Mouse (Mus musculus): Measurements from ENCODE around the gene Slc22a23. TPM values are rescaled to one million over a fixed set of nuclear protein-coding genes. Genes with fewer than 3 reads are reported as not detected.

Slc22a23 gene
- polyA plus RNA-seq, 1 experiment from 2014 or later = 16.7 TPM

DNA sequence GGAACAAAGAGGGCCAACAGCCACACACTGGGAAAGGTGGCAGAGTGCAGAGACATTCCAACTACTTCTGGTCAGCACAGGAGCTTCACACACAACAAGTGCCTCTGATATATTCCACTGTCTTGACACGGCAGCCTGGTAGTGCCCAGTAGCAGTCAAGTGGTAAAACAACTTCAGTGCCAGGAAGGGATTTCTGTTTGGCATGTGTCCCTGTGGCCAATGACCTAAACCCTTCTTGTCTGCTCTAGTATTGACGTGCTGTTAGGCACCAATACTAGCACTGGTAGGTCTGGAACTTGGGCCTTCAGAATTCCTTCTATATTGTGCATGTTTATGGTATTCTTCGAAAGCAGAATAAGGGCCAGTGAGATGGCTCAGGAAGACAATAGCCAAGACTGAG, 139.8 kb downstream of the Slc22a23 start:
- Histone ChIP-seq H3K9ac (no peak overlapping the region), H3K4me3 (no peak overlapping the region)

DNA sequence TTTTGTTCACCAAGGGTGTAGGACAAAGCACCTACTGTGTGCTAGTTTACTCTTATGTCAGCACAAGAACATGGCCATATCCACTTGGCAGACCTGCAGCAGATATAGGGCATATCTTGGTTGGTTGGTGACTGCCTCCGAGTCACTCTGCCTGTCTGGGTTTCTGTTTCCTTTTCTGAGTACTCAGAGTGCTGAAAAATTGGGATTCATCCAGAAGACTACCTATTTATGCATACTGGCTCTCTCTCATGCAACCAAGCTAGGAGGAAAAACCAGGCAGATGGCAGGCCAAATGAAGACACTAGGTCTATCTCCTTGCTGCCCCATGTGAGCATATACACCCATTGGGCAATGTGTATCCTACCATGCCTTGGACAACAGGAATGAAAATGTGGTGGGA, 149.3 kb downstream of the Slc22a23 start:
- H3K27ac ChIP-seq = no peak overlapping the region
- no peak overlapping the region for H3K4me3 ChIP-seq
- H3K36me3 ChIP-seq = peaks cover 42% of the 10 kb centered on the region
- no peak for ATAC-seq (ENCODE audit: low FRiP score, low read depth)
- H3K4me1 ChIP-seq = peaks cover 15% of the 10 kb centered on the region; the same call in 1 of the 2 replicates
- H3K9ac ChIP-seq = no peak overlapping the region
- WGBS = 93% methylated on average over 1 of the region's 1 CpGs
- H3K27me3 ChIP-seq (replicated peaks) = no peaks in the 10 kb centered on the region
- no peak overlapping the region for H3K4me2 ChIP-seq (replicated peaks)
- H3K9me3 ChIP-seq = no peaks in the 10 kb centered on the region

More for the DNA sequence above, 139.8 kb downstream of the Slc22a23 start:
- no peak for ATAC-seq (ENCODE audit: low FRiP score, low read depth)
- no peaks in the 10 kb centered on the region for H3K9me3 ChIP-seq
- H3K4me2 ChIP-seq (replicated peaks) = no peak overlapping the region
- no peaks in the 10 kb centered on the region for H3K4me1 ChIP-seq
- 95% methylated on average over 3 of the region's 3 CpGs for WGBS
- no peak overlapping the region for H3K27ac ChIP-seq
- no peaks in the 10 kb centered on the region for H3K27me3 ChIP-seq (replicated peaks)
- peaks cover 18% of the 10 kb centered on the region for H3K36me3 ChIP-seq

DNA sequence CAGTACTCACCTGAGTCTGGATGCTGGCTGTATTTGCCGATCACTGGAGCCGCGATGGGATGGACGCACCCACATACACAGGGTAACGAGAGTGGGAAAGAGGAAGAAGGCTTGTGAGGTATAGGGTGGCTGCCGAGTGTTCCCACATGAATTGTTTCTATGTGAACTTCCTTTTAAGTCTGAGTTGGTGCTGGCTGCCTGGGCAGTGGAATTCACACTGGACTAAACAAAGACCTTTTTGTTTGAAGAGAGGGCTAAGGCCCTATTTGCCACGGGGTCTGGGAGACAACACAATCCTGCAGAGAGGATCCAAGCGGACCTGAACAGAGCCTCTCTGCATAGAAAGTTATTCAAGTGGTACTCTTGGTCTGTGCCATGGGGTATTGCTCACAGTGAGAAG, 151.6 kb downstream of the Slc22a23 start:
- Histone ChIP-seq H3K9ac (no peak overlapping the region), H3K4me3 (no peak overlapping the region), H3K36me3 (peaks cover 42% of the 10 kb centered on the region), H3K4me2 (replicated peaks) (no peak overlapping the region), H3K4me1 (peaks cover 15% of the 10 kb centered on the region; the same call in 1 of the 2 replicates), H3K9me3 (no peaks in the 10 kb centered on the region), H3K27ac (no peak overlapping the region), H3K27me3 (replicated peaks) (no peaks in the 10 kb centered on the region)
- WGBS = 41% methylated on average over 8 of the region's 8 CpGs
- peak; percentile 58 for ATAC-seq (ENCODE audit: low FRiP score, low read depth)

DNA sequence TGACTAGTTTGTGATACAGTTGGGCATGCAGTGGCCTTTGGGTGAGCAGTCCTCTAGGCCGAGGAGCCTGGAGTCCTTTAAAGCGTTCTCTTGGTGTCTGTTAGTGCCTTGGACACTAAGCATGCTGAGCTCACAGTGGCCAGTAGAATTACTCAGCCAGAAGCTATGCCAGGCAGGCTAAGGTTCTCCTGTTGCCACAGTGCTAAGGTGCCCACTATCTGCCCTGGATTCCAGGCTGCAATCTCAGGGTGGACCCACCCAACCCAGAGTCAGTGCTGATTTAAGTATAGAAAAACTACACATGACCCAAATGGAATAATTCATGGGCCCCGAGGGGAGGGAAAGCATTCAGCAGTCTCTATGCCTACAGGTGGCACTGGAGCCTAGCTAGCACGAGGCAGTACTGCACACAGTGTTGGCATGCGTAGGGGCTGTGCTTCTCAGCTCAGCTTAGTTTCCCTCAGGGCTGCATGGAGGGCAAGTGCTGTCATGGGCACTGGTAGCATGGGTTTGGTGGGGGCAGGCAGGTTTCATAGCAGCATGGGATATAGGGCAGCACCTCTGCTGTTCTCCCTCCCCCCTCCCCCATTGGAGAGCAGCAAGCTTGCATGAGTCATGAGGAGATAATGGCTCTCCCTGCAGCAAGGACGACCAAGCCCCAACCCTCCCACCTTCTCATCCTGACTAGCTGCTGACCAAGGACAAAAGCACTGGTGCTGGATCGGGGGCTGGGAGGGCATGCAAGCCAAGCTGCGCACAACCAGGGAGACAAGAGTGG, 152.4 kb downstream of the Slc22a23 start:
- Histone ChIP-seq H3K9me3 (no peaks in the 10 kb centered on the region), H3K36me3 (peaks cover 42% of the 10 kb centered on the region), H3K4me1 (peaks cover 15% of the 10 kb centered on the region; the same call in 1 of the 2 replicates), H3K27me3 (replicated peaks) (no peaks in the 10 kb centered on the region), H3K4me2 (replicated peaks) (no peak overlapping the region), H3K9ac (no peak overlapping the region), H3K27ac (no peak overlapping the region), H3K4me3 (no peak overlapping the region)
- WGBS = 68% methylated on average over 8 of the region's 8 CpGs
- ATAC-seq (ENCODE audit: low FRiP score, low read depth) = peak; percentile 43; the same call in 1 of the 2 replicates

DNA sequence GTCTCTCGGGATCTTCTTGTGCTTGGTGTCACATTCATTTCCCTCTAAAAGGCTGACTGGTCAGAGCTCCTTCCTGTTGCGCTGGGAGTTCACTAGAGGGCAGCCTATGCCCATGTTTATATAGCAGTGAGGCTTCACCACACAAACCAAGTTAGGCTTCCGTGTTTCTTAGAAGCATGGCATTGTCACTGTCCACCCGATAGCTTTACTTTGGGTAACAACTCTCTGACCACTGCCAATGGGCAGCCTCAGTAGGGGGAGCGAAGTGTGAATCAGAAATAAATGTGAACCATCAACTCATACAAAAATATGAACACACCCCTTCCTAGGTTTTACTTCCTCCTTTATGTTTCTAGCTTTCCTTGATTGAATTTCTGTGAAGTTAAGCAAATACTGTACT, 157.4 kb downstream of the Slc22a23 start:
- Histone ChIP-seq H3K9me3 (no peaks in the 10 kb centered on the region), H3K4me1 (no peaks in the 10 kb centered on the region), H3K4me3 (no peak overlapping the region), H3K36me3 (peaks cover 23% of the 10 kb centered on the region), H3K4me2 (replicated peaks) (no peak overlapping the region), H3K27me3 (replicated peaks) (no peaks in the 10 kb centered on the region), H3K9ac (no peak overlapping the region), H3K27ac (no peak overlapping the region)
- 13% methylated on average over 5 of the region's 5 CpGs for WGBS
- peak; percentile 83 for ATAC-seq (ENCODE audit: low FRiP score, low read depth)

DNA sequence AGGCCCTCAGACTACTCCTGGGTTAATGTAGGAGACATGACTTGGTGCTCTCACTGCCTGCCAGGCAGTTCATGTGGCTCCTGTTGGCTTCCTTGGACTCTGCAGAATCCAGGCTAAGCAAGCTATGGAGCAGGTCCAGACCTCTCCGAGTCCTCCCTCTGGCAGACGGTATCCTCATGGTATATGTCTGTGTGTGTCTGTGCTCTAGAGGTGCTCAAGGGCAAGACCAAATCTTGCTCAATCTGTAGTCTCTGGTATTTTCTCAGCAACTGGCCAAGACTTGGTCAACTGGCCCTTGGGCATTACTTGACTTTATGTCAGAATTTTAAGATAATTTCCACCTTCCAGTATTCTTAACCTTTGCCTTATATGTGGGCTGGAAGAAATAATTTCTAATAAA, 159.6 kb downstream of the Slc22a23 start:
- WGBS = 86% methylated on average over 2 of the region's 2 CpGs
- H3K4me2 ChIP-seq (replicated peaks) = no peak overlapping the region
- no peak overlapping the region; the same call in 1 of the 2 replicates for H3K9ac ChIP-seq
- ATAC-seq (ENCODE audit: low FRiP score, low read depth) = no peak
- no peaks in the 10 kb centered on the region for H3K9me3 ChIP-seq
- no peaks in the 10 kb centered on the region for H3K27me3 ChIP-seq (replicated peaks)
- no peak overlapping the region for H3K4me3 ChIP-seq
- H3K27ac ChIP-seq = no peak overlapping the region
- no peaks in the 10 kb centered on the region for H3K4me1 ChIP-seq
- peaks cover 37% of the 10 kb centered on the region for H3K36me3 ChIP-seq

DNA sequence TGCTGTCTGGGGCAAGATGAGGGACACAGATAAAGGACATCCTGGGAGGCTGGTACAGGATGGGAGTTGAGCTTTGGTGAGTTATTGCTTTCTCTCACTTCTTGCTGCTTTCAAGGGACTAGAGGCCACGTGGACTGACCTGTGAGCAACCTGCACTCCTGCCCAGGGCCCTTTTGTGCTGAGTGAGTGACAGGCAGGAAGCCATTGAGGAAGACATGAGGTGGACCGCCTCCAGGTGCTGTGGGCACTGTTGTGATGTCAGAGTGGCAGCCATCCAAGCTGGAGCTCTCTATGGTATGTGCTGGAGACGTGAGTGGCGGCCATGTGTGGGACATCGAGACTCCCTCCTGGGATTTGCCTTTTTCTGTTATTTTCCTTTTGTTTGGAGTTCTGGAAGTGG, 163.4 kb downstream of the Slc22a23 start:
- 91% methylated on average over 5 of the region's 5 CpGs for WGBS
- no peak for ATAC-seq (ENCODE audit: low FRiP score, low read depth)
- Histone ChIP-seq H3K36me3 (peaks cover 50% of the 10 kb centered on the region), H3K4me1 (no peaks in the 10 kb centered on the region), H3K27me3 (replicated peaks) (no peaks in the 10 kb centered on the region), H3K9me3 (no peaks in the 10 kb centered on the region), H3K4me2 (replicated peaks) (no peak overlapping the region), H3K4me3 (no peak overlapping the region), H3K9ac (no peak overlapping the region), H3K27ac (no peak overlapping the region)

DNA sequence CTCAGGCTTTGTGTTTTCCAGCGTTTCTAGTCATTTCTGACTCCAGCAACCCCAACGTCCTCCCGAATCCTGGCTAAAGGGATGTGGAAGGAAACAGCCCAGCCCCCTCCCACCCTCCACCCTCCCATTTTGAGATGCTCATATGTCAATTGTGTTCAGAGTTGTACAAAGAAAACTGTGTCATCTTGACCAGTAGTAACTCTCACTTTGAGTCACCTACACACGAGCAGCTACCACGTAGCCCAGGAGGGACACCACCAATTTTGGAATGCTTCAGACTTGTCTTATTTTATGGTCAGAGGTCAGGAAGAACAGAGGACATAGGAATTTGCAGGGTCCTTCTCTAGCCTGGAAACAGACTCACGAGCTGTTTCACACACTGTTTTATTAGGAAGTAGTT, 171.0 kb downstream of the Slc22a23 start:
- ATAC-seq (ENCODE audit: low FRiP score, low read depth) = no peak
- WGBS = 94% methylated on average over 6 of the region's 6 CpGs

DNA sequence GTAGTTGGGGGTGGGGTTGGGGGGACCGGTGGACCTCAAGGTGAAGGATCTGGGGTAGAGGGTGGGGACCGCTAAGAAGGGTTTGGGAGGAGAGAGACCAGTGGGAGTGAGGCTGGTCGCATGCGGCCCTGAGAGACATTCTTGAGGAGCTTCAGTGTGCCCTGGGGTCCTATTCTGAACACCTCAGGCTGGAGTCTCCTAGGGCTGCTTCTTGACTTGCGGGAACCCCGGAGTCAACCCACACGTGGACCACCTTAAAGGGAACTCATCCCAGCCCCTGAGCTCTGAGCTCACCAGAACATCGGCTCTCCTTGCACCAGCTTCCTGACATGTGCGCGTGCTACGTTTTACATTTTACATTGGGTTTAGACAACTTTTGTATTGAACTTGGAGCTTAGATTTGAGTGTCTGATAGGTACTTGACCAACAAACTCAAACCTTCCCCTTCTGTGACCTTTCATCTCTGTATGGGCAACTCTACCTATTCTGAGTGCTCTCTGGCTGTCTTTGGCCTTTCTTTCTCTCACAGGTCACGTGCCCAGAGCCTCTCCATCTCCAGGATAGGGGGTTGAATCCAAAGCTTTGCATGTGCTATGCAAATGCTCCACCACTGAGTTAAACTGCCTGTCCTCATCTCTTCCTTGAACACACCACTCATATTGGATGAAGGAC, 181.5 kb downstream of the Slc22a23 start:
- peak overlapping the region; percentile 61 for H3K4me3 ChIP-seq
- WGBS = 49% methylated on average over 12 of the region's 12 CpGs
- peak overlapping the region; percentile 75; the same call in 1 of the 2 replicates for H3K27ac ChIP-seq
- peaks cover 4% of the 10 kb centered on the region for H3K4me1 ChIP-seq
- H3K9me3 ChIP-seq = 0 out of 2 replicates have a peak, but pooled peaks cover 4% of the 10 kb centered on the region
- peak overlapping the region; percentile 64 for H3K9ac ChIP-seq
- H3K27me3 ChIP-seq (replicated peaks) = no peaks in the 10 kb centered on the region
- H3K36me3 ChIP-seq = peaks cover 10% of the 10 kb centered on the region
- H3K4me2 ChIP-seq (replicated peaks) = peak overlapping the region; percentile 71
- peak; percentile 6 for ATAC-seq (ENCODE audit: low FRiP score, low read depth)

More for the DNA sequence above, 171.0 kb downstream of the Slc22a23 start:
- H3K4me2 ChIP-seq (replicated peaks) = no peak overlapping the region
- no peak overlapping the region for H3K9ac ChIP-seq
- H3K27me3 ChIP-seq (replicated peaks) = no peaks in the 10 kb centered on the region
- H3K36me3 ChIP-seq = 0 out of 2 replicates have a peak, but pooled peaks cover 4% of the 10 kb centered on the region
- no peak overlapping the region for H3K27ac ChIP-seq
- H3K9me3 ChIP-seq = no peaks in the 10 kb centered on the region
- no peaks in the 10 kb centered on the region for H3K4me1 ChIP-seq
- no peak overlapping the region for H3K4me3 ChIP-seq

DNA sequence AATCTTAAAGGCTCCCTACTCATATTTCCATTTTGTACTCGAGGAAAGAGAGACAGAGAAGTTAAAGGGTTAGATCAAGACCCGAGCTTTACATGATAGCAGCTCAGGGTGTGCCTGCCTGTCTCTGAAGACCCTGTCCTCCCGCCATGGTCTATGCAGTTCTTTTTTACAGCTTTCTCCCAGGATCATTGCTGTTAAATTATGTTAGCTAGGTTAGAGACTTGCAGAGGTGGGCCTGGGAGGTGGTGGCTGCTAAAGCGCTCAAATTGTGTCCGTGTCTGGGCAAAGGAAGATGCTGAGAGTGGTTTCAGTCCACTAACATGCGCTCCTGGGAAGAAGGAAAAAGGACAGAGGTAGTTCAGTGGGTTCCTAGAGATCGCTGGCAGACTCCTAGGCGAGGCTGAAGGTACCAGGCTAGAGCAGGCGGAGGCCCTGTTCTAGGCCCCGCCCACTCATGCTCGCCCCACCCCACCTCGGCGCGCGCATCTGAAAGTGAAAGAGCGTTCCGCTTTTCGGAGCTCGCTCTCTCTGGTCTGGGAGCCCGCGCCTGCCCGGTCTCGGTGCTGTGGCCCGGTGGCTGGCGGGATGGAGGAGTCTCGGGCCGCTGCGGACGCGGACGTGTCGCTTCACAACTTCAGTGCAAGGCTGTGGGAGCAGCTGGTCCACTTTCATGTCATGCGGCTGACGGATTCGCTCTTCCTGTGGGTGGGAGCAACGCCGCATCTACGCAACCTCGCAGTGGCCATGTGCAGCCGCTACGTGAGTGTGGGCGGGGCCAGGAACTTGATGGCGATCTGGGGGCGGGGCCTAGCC, 182.3 kb downstream of the Slc22a23 start, which contains the start of gene Psmg4:
TSS of gene Psmg4 (plus strand) at position 474 of the 813 bp plus-strand sequence.
- peak within 1 kb of the TSS; percentile 71 for H3K4me2 ChIP-seq (replicated peaks)
- peak within 1 kb of the TSS; percentile 75 for H3K27ac ChIP-seq
- H3K9me3 ChIP-seq = 0 out of 2 replicates have a peak, but pooled peaks cover 4% of the 10 kb centered on the region
- H3K4me1 ChIP-seq = peaks cover 4% of the 10 kb centered on the region
- peak within 1 kb of the TSS; percentile 61 for H3K4me3 ChIP-seq
- peak within 1 kb of the TSS; percentile 64 for H3K9ac ChIP-seq
- H3K27me3 ChIP-seq (replicated peaks) = no peaks in the 10 kb centered on the region
- H3K36me3 ChIP-seq = peaks cover 10% of the 10 kb centered on the region
- WGBS = 2% methylated on average over 44 of the region's 44 CpGs
- ATAC-seq (ENCODE audit: low FRiP score, low read depth) = peak; percentile 95

DNA sequence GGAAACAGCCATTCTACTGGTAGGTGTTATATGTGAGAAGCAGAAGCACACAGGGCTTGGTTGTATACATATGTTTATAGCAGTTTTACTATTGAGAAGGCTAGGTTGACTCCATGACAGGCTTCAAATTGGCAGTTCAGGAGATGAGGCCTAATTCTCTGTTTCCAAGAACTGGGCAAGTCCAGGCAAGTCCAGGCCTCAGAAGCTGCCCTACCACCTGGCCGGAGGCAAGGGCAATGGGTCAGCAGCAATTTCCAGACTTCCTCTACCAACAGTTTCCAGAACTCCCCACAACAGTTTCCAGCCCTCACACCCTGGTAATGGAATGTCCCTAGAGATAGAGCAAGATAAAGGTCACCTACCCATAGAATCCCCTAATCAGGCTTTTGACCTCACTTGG, 185.1 kb downstream of the Slc22a23 start:
- H3K27me3 ChIP-seq (replicated peaks) = no peaks in the 10 kb centered on the region
- ATAC-seq (ENCODE audit: low FRiP score, low read depth) = no peak
- H3K9ac ChIP-seq = no peak overlapping the region
- H3K4me1 ChIP-seq = peaks cover 4% of the 10 kb centered on the region
- no peak overlapping the region for H3K4me3 ChIP-seq
- H3K4me2 ChIP-seq (replicated peaks) = no peak overlapping the region
- no peak overlapping the region for H3K27ac ChIP-seq
- H3K36me3 ChIP-seq = no peaks in the 10 kb centered on the region
- WGBS = 91% methylated on average over 1 of the region's 1 CpGs
- H3K9me3 ChIP-seq = no peaks in the 10 kb centered on the region

All from neural tube, embryonic 12.5 days (tissue).